Mouse (Mus musculus) forebrain, embryonic 14.5 days (tissue): ENCODE measurements around the gene Lgmn. TPM values are rescaled to one million over a fixed set of nuclear protein-coding genes. Genes with fewer than 3 reads are reported as not detected.

ENCODE experiments used
- ATAC-seq: fragments of 200-750 bp; cut with Nextera tagmentation; 2 replicates; pipeline ENCODE4 v1.8.0; 2017; ENCODE audit warnings: mild to moderate bottlenecking, moderate library complexity
- DNase-seq: peaks from one replicate; pipeline ENCODE4 v3.0.0-alpha.2; 2015; ENCODE audit warnings: low spot score
- H3K27ac ChIP-seq: fragments of 300-500 bp; sonication (generic); 2 replicates; pipeline ENCODE4 v1.5.1; 2014; ENCODE audit warnings: low read depth, mild to moderate bottlenecking, control low read depth, low read length, moderate library complexity
- H3K27me3 ChIP-seq: fragments of 300-500 bp; sonication (generic); replicated peaks from 2 replicates; pipeline ENCODE4 v1.6.1; 2014; ENCODE audit warnings: low read length, control low read depth, mixed read lengths; ENCODE audit not compliant: control insufficient read depth, insufficient read depth
- H3K36me3 ChIP-seq: fragments of 300-500 bp; sonication (generic); 2 replicates; pipeline ENCODE4 v1.6.1; 2014; ENCODE audit warnings: low read length, control low read depth; ENCODE audit not compliant: control insufficient read depth, insufficient read depth
- H3K4me1 ChIP-seq: fragments of 300-500 bp; sonication (generic); 2 replicates; pipeline ENCODE4 v1.6.1; 2014; ENCODE audit warnings: antibody characterized with exemption, low read length, control low read depth; ENCODE audit not compliant: control insufficient read depth, insufficient read depth
- H3K4me2 ChIP-seq: fragments of 300-500 bp; sonication (generic); 2 replicates; pipeline ENCODE4 v1.6.1; 2014; ENCODE audit warnings: mild to moderate bottlenecking, control low read depth, low read length
- H3K4me3 ChIP-seq: fragments of 300-500 bp; sonication (generic); 2 replicates; pipeline ENCODE4 v1.5.1; 2014; ENCODE audit warnings: low read depth, low read length, control low read depth
- H3K9ac ChIP-seq: fragments of 300-500 bp; sonication (generic); 2 replicates; pipeline ENCODE4 v1.6.1; 2014; ENCODE audit warnings: mild to moderate bottlenecking, low read length, control low read depth, moderate library complexity
- H3K9me3 ChIP-seq: fragments of 300-500 bp; sonication (generic); replicated peaks from 2 replicates; pipeline ENCODE4 v1.6.1; 2016; ENCODE audit warnings: low read length, control low read depth, mixed read lengths; ENCODE audit not compliant: control insufficient read depth
- WGBS: fragments of 180-500 bp; shearing (Covaris S2); extraction: QIAGEN DNeasy Blood & Tissue Kit; methylation state at CpG from one replicate; pipeline ENCODE4 v1.1.7; 2014; 5-methylcytosine and 5-hydroxymethylcytosine counted together
- polyA plus RNA-seq: library from polyadenylated mRNA; unstranded; fragments of >200 nt; fragmentation: Nextera tagmentation; extraction: Ambion mirVana; gene quantifications from 2 replicates; pipeline ENCODE4 v1.2.1, GENCODE M21; 2014

The Lgmn gene
- polyA plus RNA-seq, 1 experiment from 2014 or later = 87.0 TPM

GRCm38 (mm10) chr12:102456467-102457193 lies 17.0 kb upstream of the Lgmn start:
- WGBS = 83% methylated on average over 7 of the region's 7 CpGs
- no peak for ATAC-seq
- no peak overlapping the region for H3K4me2 ChIP-seq

GRCm38 (mm10) chr12:102453581-102453980 lies 14.0 kb upstream of the Lgmn start:
- 52% methylated on average over 6 of the region's 6 CpGs for WGBS

More at GRCm38 (mm10) chr12:102456467-102457193, 17.0 kb upstream of the Lgmn start:
- Histone ChIP-seq H3K36me3 (no peaks in the 10 kb centered on the region), H3K4me3 (no peak overlapping the region), H3K4me1 (no peaks in the 10 kb centered on the region), H3K9me3 (no peaks in the 10 kb centered on the region), H3K27ac (no peak overlapping the region), H3K27me3 (no peaks in the 10 kb centered on the region), H3K9ac (no peak overlapping the region)
- no peak for DNase-seq

DNA sequence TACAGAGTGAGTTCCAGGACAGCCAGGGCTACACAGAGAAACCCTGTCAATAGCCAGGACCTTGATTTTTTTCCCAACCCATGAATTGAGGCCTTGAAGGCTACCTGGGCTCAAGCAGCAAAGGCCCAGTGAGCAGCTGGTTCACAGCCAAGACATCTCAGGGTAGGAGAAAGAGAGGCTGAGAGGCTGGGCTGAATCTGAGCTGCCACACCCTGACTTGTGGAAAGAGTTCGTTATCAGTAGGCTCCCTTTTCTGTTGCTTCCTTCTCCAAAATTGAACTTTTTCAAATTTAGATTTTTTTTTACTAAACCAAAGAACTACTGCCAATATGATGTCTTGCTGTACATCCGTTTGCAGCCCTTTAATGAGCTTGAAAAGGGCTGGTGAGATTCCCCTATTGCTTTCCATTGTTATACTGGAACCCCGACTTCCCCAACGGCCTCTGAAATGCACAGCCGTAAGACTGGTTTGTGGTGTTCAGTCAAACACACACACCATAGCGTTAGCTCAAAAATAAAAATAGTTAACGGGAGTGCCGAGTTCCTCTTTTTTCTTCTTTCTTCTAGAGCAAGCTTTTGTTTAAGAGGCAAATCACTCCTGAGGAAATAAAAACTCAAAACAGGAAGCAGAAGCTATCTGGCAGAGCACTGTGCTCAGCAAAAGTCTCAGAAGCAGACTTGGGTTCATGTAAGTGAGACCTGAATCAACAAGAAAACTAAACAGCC lies 11.7 kb upstream of the Lgmn start:
- Histone ChIP-seq H3K36me3 (no peaks in the 10 kb centered on the region), H3K9ac (no peak overlapping the region), H3K4me2 (no peak overlapping the region), H3K4me1 (no peaks in the 10 kb centered on the region), H3K9me3 (no peaks in the 10 kb centered on the region), H3K27ac (no peak overlapping the region), H3K27me3 (no peaks in the 10 kb centered on the region), H3K4me3 (no peak overlapping the region)
- 68% methylated on average over 8 of the region's 8 CpGs for WGBS
- no peak for ATAC-seq
- no peak for DNase-seq

More at GRCm38 (mm10) chr12:102453581-102453980, 14.0 kb upstream of the Lgmn start:
- no peak overlapping the region for H3K4me3 ChIP-seq
- H3K27ac ChIP-seq = no peak overlapping the region
- no peaks in the 10 kb centered on the region for H3K27me3 ChIP-seq
- no peak for ATAC-seq
- no peaks in the 10 kb centered on the region for H3K9me3 ChIP-seq
- DNase-seq = no peak
- H3K4me2 ChIP-seq = no peak overlapping the region
- H3K4me1 ChIP-seq = no peaks in the 10 kb centered on the region
- no peaks in the 10 kb centered on the region for H3K36me3 ChIP-seq
- H3K9ac ChIP-seq = no peak overlapping the region

DNA sequence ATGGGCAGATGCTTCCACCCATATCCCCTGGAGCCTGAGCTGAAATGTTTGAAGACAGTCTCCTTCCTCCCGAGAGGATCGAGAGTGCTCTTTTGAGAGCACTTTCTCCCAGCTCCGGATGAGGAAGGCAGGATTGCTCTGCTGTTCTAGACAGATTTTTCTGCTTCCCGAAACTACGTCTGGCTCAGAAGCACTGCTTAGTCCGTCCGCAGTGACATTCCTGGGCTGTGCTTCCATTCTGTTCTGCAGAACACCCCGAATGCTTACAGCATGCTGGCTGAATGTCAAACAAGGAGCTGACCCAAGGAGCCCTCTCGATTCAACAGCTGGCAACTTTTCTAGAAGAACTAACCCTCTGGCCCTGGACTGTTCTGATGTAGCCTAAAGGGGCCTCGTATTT lies 10.8 kb upstream of the Lgmn start:
- Histone ChIP-seq H3K4me3 (no peak overlapping the region), H3K27ac (no peak overlapping the region), H3K27me3 (no peaks in the 10 kb centered on the region), H3K4me2 (no peak overlapping the region), H3K9ac (no peak overlapping the region), H3K9me3 (no peaks in the 10 kb centered on the region), H3K36me3 (no peaks in the 10 kb centered on the region), H3K4me1 (no peaks in the 10 kb centered on the region)
- no peak for ATAC-seq
- DNase-seq = no peak
- WGBS = 81% methylated on average over 10 of the region's 10 CpGs

DNA sequence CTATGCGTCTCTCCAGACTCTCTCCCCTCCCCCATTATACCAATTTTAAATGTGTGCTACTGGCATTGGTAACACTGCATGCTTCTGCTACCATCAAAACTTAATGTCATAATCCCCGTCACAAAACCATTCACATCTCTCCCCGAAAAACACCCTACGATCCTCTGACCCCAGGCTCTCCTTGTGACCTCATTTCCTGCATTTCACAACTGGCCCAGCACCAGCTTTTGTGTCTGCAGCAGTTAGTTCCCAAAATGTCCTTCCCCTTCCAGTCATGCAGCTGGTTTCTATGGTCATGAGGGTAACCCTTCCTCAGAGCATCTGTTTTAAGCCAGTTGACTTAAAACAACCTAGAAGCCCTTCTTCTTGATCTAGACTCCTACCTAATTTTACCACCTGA lies 5.8 kb upstream of the Lgmn start:
- Histone ChIP-seq H3K4me2 (no peak overlapping the region), H3K9me3 (no peaks in the 10 kb centered on the region), H3K36me3 (no peaks in the 10 kb centered on the region), H3K27ac (no peak overlapping the region), H3K27me3 (no peaks in the 10 kb centered on the region), H3K4me1 (no peaks in the 10 kb centered on the region), H3K9ac (no peak overlapping the region), H3K4me3 (no peak overlapping the region)
- DNase-seq = no peak
- ATAC-seq = no peak
- WGBS = 82% methylated on average over 4 of the region's 4 CpGs

DNA sequence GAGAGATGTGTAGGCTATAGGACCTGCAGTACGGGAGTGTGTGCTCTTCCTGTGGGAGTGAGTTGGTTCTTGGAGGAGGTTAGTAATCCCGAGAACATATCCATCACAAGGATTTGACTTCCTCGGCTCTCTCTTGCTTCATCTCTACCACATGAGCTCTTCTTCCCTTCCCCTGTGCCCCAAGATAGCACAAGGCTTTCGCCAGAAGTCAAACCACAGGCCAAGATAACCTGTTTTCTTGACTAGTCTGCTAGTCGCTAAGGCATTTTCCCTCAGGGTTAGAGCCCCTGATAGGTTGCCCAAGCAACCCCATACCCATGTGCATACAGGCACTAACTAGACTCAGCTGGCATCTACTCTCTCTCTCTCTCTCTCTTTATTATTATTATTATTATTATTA lies 4.1 kb upstream of the Lgmn start:
- Histone ChIP-seq H3K4me1 (peaks cover 2% of the 10 kb centered on the region; the same call in 1 of the 2 replicates), H3K36me3 (no peaks in the 10 kb centered on the region), H3K4me3 (no peak overlapping the region), H3K4me2 (no peak overlapping the region), H3K9me3 (no peaks in the 10 kb centered on the region), H3K9ac (no peak overlapping the region), H3K27me3 (no peaks in the 10 kb centered on the region), H3K27ac (no peak overlapping the region)
- DNase-seq (no peak), ATAC-seq (no peak)
- WGBS = 91% methylated on average over 5 of the region's 5 CpGs

GRCm38 (mm10) chr12:102442639-102443038 lies 3.0 kb upstream of the Lgmn start:
- ATAC-seq = no peak
- WGBS = 89% methylated on average over 15 of the region's 15 CpGs
- H3K9me3 ChIP-seq = no peaks in the 10 kb centered on the region
- no peak for DNase-seq
- no peak overlapping the region for H3K9ac ChIP-seq
- H3K4me2 ChIP-seq = no peak overlapping the region
- H3K36me3 ChIP-seq = no peaks in the 10 kb centered on the region
- peaks cover 7% of the 10 kb centered on the region; the same call in 1 of the 2 replicates for H3K4me1 ChIP-seq
- no peak overlapping the region for H3K27ac ChIP-seq
- H3K4me3 ChIP-seq = no peak overlapping the region
- H3K27me3 ChIP-seq = no peaks in the 10 kb centered on the region

GRCm38 (mm10) chr12:102441141-102441540 lies 1.5 kb upstream of the Lgmn start:
- no peak overlapping the region for H3K4me3 ChIP-seq
- no peaks in the 10 kb centered on the region for H3K27me3 ChIP-seq
- 93% methylated on average over 6 of the region's 6 CpGs for WGBS
- H3K27ac ChIP-seq = no peak overlapping the region
- H3K9me3 ChIP-seq = no peaks in the 10 kb centered on the region
- H3K4me1 ChIP-seq = peaks cover 7% of the 10 kb centered on the region; the same call in 1 of the 2 replicates
- H3K36me3 ChIP-seq = no peaks in the 10 kb centered on the region
- H3K4me2 ChIP-seq = no peak overlapping the region
- DNase-seq (no peak), ATAC-seq (no peak)
- no peak overlapping the region for H3K9ac ChIP-seq

GRCm38 (mm10) chr12:102440551-102440950 lies 938 bp upstream of the Lgmn start:
- Histone ChIP-seq H3K36me3 (no peaks in the 10 kb centered on the region), H3K27ac (no peak overlapping the region), H3K4me2 (no peak overlapping the region), H3K9me3 (no peaks in the 10 kb centered on the region), H3K4me3 (no peak overlapping the region), H3K9ac (no peak overlapping the region), H3K27me3 (no peaks in the 10 kb centered on the region), H3K4me1 (peaks cover 7% of the 10 kb centered on the region; the same call in 1 of the 2 replicates)
- WGBS = 84% methylated on average over 7 of the region's 7 CpGs
- no peak for ATAC-seq
- DNase-seq = no peak
